Mouse (Mus musculus) left cerebral cortex, adult 2 months (tissue): ENCODE measurements around the gene 6430531B16Rik. TPM values are rescaled to one million over a fixed set of nuclear protein-coding genes. Genes with fewer than 3 reads are reported as not detected.

Experiments used
- DNase-seq, 2 experiments: peaks; one replicate each; pipeline ENCODE4 v3.0.0; 2021 to 2022; ENCODE audit warnings: low spot score in 2 of 2, mixed read lengths in 1 of 2; ENCODE audit errors: extremely low spot score in 1 of 2
- H3K27ac ChIP-seq: fragments of 200-600 bp; 2 replicates; pipeline ENCODE4 v1.8.1; 2022
- H3K4me3 ChIP-seq: fragments of 200-600 bp; 2 replicates; pipeline ENCODE4 v1.8.1; 2022
- CTCF ChIP-seq: fragments of 200-600 bp; IDR thresholded peaks from 2 replicates; pipeline ENCODE4 v1.8.1; 2022; ENCODE audit warnings: antibody characterized with exemption, mild to moderate bottlenecking, moderate library complexity
- intact Hi-C: fragments of 180-260 bp; cut with DNase I; formaldehyde crosslinking; loops from one replicate; pipeline ENCODE4 v1.15.1; 2025
- total RNA-seq, 2 experiments: library from RNA; stranded (reverse); gene quantifications; 2 replicates each; pipeline ENCODE4 v1.2.3; 2021

Gene 6430531B16Rik
- total RNA-seq, 2 experiments from 2014 or later = 1.0 to 2.2 TPM

DNA sequence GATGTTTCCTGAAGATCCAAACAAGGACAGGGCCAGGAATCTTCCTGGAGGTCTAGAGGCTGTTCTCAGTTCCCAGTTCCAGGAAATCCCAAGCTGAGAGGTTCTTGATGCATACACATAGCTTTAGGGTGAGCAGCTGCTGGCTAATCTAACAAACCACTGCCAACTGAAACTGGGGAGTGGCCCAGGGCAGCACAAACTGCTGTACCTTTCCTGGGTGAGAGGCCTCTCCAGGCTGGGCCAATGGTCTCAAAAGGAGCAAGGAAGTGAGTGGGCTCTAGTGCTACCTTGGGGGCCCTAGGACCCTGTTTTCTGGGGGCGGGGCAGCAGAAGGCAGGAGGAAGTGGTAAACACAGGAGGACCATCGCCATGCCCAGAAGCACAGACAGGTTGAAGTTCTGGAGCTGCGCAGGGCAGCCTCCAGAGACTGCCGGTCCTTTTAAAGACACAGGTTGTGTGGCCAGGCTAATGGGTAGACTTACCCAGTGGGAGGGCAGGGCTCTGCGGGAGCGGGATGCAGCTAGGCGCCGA, 12.4 kb upstream of the 6430531B16Rik start:
- TF ChIP-seq CTCF = no peak
- intact Hi-C loops = loop anchor here (10.0 kb wide), 1 partner anchor 86 kb away; no protein-coding TSS in a partner anchor
- no peak overlapping the region for H3K4me3 ChIP-seq
- DNase-seq = no peak
- H3K27ac ChIP-seq = no peak overlapping the region

DNA sequence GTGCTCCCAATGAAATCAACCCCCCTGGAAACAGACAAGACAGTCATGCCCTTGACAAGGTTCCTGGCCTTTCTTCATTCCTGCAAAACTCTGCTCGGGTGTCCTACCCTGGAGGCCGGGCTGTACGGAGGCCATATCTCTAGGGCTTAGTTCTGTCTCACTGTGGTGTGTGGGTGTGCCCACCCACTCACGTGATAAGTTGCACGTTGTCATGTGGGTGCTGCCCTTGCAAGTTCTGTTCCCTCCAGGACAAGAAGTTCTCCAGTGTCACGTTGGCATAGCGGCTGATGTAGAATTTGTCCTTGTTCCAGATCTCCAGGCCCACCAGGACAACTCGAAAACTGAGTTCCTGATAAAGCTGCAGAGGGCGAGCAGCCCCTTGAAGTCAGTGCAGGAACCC, 9.7 kb upstream of the 6430531B16Rik start:
- no peak for DNase-seq
- Histone ChIP-seq H3K27ac (no peak overlapping the region), H3K4me3 (no peak overlapping the region)
- no peak for TF ChIP-seq CTCF
- intact Hi-C loops = no loop called here

DNA sequence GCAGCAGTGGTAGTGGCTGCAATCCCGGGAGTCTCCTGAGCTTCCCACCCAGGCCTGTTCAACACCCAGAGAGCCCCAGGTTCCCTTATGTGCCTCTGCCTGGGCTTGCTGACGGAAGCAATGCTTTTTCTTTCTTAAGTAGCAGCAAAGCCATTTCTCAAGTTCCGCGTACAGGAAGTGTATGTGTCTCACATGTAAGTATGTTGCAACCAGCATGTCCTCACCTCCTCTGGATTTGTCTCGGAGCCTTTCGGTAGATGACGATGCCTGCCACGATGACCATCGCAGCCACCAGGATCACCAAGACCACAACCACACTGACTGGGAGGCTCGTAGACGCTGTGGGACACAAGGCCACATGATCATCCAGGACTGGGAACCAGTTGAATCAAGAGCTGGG, 6.0 kb upstream of the 6430531B16Rik start:
- Histone ChIP-seq H3K4me3 (no peak overlapping the region), H3K27ac (no peak overlapping the region)
- intact Hi-C loops = no loop called here
- TF ChIP-seq CTCF = no peak
- no peak for DNase-seq

DNA sequence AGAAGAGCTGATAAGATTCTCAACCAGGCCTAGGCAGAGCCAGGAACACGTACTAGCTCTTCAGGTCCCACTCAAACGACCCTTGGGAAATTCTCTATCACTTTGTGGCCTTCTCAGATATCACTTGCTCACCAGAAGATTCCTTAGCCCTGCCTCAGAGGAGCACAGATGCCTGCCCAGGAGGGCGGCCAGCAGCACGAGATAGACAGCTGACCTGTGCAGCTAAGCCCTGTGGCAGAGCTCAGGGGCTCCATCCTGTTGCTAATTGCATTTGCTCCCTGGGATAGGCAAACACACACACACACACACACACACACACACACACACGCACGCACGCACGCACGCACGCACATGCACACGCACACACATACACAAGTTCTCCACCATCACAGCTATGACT, 3.5 kb upstream of the 6430531B16Rik start:
- no peak for DNase-seq
- intact Hi-C loops = no loop called here
- no peak for TF ChIP-seq CTCF

DNA sequence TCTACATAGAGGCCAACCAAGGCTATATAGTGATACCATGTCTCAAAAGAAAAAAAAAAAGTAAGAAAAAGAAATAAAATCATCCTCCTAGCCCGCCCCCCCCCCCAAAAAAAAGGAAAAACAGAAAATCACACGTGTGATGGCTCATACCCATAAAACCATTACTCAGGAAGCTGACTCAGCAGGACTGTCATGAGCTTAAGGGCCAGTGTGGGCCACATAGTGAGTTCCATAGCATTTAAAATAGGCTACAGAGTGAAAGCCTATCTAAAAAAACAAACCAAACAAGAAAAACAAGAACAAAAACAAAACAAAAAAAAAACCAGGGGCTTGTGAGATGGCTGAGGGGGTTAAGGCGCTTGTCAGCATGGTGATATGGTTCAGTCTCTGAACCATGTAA, 2.2 kb upstream of the 6430531B16Rik start:
- intact Hi-C loops = no loop called here
- H3K27ac ChIP-seq = no peak overlapping the region
- TF ChIP-seq CTCF = no peak
- DNase-seq = no peak
- H3K4me3 ChIP-seq = no peak overlapping the region

More for the DNA sequence above, 3.5 kb upstream of the 6430531B16Rik start:
- Histone ChIP-seq H3K4me3 (no peak overlapping the region), H3K27ac (no peak overlapping the region)

DNA sequence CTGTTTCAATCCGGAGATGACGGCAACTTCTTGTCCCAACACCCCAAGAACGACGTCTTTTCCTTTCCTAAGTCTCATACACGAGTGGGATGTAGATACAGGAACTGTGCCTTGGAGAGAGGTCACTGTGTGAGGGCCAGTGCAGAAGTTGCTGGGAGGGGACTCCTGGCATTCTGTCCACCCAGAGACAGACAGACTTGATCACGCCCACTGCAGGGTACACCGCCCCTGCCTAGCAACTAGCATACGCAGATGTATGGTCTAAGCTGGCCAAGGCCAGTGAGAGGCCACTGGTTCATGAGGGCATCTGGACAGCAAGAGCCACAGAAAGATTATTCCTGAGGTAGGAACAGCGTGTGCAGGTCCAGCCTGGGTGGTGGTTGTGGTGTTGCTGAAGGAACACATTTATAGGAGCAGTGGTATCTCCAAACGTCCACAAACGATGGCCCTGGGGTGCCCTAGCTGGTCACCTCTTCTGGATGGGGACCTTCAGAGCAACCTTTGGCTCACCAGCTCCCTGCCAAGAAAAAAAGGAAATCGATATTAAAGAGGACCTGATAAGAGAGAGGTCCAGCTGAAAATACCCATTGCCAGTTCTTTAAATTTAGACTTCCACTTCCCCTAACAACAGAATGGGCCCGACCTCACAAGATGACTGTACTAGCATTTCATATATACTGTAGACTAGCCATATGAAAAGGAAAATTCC, 610 bp upstream of the 6430531B16Rik start:
- Histone ChIP-seq H3K27ac (peak overlapping the region; percentile 78), H3K4me3 (peak overlapping the region; percentile 56)
- intact Hi-C loops = loop anchor here (2.0 kb wide), 1 partner anchor 58 kb away; the partner anchor contains the start of genes Tubgcp2 and Zfp511
- TF ChIP-seq CTCF = no peak
- DNase-seq = peak in 1 of 2 experiments; percentile 35

DNA sequence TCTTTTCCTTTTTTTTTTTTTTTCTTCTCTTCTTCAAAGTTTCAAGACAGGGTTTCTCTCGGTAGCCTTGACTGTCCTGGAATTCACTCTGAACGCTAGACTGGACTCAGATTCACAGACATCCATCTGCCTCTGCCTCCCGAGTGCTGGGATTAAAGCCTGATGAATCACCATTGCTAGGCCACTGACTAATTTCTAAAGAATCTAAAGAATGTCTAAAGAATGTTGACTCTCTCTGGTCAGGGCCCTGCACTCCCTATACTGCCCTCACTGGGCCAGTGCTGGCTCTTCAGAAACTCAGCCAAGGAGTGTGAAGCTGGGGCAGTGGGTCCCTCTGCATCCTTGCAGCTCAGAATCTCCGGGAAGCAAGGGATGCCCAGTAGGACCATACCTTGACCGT, 3.1 kb downstream of the 6430531B16Rik start:
- no peak overlapping the region for H3K27ac ChIP-seq
- H3K4me3 ChIP-seq = no peak overlapping the region
- DNase-seq = no peak
- intact Hi-C loops = no loop called here
- TF ChIP-seq CTCF = no peak

DNA sequence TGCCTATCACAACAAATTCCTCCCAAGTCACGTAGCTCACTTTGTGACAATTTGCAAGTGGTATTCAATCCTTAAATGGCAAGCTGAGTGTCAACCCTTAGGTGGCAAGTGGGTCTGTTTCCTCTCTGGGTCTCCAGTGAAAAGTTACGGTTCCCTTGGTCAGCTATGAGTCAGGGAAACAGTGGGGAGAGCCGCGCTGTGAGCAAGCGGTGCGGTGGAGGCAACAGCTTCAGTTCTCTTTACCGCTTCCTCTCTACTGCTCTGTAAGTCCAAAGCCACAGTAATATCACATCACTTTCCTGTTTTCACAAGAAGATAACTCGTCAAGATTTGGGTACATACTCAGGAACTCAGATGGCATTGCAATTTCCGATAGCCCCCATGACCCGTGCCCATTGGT, 4.2 kb downstream of the 6430531B16Rik start:
- Histone ChIP-seq H3K27ac (no peak overlapping the region), H3K4me3 (no peak overlapping the region)
- TF ChIP-seq CTCF = no peak
- intact Hi-C loops = no loop called here
- no peak for DNase-seq

DNA sequence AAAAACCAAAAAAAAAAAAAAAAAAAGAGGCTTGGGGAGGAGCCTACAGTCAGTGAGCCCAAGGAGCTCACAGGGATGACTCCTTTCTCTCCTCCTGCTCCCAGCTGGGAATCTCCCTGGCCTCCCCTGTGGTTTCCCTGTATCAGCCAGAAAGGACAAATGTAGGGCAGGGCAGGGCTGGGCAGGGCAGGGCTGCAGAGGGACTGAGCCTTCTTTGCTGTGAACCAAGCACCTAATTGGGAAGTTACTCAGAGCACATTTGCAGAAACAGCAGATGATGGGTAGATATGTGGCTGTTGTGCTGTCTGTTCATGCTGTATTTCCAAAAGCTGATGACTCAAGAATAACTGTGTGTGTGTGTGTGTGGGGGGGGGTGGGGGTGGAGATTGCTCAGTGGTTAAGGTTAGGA, 5.6 kb downstream of the 6430531B16Rik start:
- no peak for TF ChIP-seq CTCF
- Histone ChIP-seq H3K4me3 (no peak overlapping the region), H3K27ac (no peak overlapping the region)
- intact Hi-C loops = no loop called here
- no peak for DNase-seq

DNA sequence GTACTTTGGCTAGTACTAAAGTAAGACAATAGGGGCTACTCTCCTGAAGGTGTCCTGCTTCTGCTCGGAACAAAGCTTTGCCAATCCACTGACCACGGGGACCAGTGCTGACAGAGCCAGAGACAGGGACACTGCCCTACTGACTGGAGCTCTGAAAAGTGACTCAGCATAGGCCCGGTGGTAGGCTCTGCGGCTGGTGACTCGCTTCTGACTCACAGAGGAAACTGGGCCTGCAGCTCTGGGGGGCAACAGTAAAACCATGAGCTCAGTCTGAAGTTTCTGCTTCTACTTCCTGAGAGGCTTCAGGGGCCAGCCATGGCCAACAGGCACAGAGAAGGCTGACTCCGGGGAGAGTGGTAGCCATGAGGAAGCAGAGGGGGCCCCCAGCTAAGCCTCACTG, 7.1 kb downstream of the 6430531B16Rik start:
- no peak overlapping the region for H3K27ac ChIP-seq
- no peak for DNase-seq
- intact Hi-C loops = no loop called here
- no peak for TF ChIP-seq CTCF
- no peak overlapping the region for H3K4me3 ChIP-seq

DNA sequence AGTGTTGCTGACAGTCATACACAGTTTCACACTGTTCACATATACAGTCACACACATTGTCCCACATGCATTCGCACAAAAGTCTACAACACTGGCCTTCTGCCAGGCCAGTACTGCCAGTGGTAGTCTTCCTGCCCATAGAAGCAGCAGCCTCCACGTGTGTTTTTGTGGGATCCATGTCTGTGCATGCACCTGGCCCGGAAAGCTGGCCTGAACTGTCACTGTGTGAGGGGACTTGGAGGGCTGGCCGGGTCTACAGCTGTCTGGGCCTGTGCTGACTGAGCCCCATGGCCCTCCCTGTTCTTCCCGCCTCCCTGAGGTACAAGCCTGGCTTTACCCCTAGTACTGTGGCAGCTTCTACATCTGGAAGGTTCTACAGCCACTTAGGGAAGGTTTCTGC, 7.6 kb downstream of the 6430531B16Rik start:
- DNase-seq = no peak
- intact Hi-C loops = no loop called here
- no peak overlapping the region for H3K4me3 ChIP-seq
- TF ChIP-seq CTCF = no peak
- H3K27ac ChIP-seq = no peak overlapping the region

DNA sequence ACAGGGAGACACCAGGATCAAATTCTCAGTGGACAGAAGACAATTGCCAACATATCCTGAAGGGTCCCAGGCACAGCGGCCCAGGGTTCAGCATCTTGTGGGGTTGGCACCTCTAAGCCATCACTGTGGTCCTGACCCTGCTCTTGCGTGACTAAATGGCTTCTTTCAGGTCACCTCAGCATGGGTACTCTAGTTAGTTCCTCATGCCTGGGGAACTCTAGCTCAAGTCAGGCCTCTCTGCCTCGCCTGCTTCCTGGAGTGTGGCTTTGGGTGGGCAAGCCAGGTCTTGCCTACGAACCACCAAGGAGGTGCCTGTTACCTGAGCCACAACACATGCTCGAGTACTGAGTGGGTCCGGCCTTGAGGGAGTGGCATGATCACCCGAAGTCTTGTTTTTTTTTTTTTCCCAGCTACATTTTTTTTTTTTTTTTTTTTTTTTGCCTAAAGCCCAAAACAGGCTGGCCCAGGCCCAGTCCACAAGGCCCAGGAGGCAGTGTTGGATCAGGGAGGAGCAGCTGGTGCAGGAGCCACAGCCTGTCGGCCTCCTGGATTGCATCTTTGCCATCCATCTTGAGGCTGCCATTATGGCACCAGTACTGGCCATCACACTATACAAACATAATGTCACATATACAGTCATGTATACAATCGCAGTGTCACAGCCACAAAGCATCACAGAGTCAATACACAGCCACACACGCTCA, 8.2 kb downstream of the 6430531B16Rik start:
- intact Hi-C loops = no loop called here
- DNase-seq = no peak
- no peak overlapping the region for H3K27ac ChIP-seq
- no peak for TF ChIP-seq CTCF
- H3K4me3 ChIP-seq = no peak overlapping the region
